Mouse (Mus musculus): ENCODE data around the gene Tsnaxip1.

DNA sequence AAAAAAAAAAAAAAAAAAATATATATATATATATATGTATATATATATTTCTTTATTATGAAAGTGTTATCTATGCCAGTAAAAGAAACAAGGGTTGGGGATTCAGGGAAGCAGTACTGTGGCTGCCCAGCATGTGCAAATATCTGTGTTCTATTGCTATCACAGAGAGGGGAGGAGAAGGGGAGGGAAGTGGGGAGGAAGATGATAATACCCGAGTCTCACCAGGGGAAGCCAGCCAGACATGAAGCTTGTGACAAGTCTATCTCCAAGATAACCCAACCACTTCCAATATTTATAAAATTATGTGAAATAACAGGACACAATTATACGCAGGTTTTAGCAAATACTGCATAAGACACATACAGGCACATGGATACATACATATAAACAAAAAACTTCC, 49.7 kb upstream of the Tsnaxip1 start:
- TF ChIP-seq POLR2A (IDR thresholded peaks at IDR 0.05; ENCODE audit: borderline replicate concordance, low read depth, low read length) (no peak), CTCF (IDR thresholded peaks at IDR 0.05; ENCODE audit: low read depth, low read length) (no peak)
